Mouse (Mus musculus) hindbrain, embryonic 11.5 days (tissue): Measurements from ENCODE around the gene Rilp. TPM values are rescaled to one million over a fixed set of nuclear protein-coding genes. Genes with fewer than 3 reads are reported as not detected.

ENCODE experiments used
- ATAC-seq: fragments of 200-750 bp; cut with Nextera tagmentation; 2 replicates; pipeline ENCODE4 v1.8.0; 2017; ENCODE audit warnings: mild to moderate bottlenecking, moderate TSS enrichment, moderate library complexity; ENCODE audit not compliant: low FRiP score
- DNase-seq: peaks from one replicate; pipeline ENCODE4 v3.0.0-alpha.2; 2015; ENCODE audit warnings: low spot score
- H3K27ac ChIP-seq: fragments of 300-500 bp; sonication (generic); 2 replicates; pipeline ENCODE4 v1.5.1; 2014; ENCODE audit warnings: mild to moderate bottlenecking, low read depth, low read length
- H3K27me3 ChIP-seq: fragments of 300-500 bp; sonication (generic); 2 replicates; pipeline ENCODE4 v1.6.1; 2014; ENCODE audit warnings: mild to moderate bottlenecking, low read length, moderate library complexity, mixed read lengths; ENCODE audit not compliant: control insufficient read depth, insufficient read depth
- H3K36me3 ChIP-seq: fragments of 300-500 bp; sonication (generic); 2 replicates; pipeline ENCODE4 v1.6.1; 2014; ENCODE audit warnings: mild to moderate bottlenecking, low read length, moderate library complexity, mixed read lengths; ENCODE audit not compliant: control insufficient read depth, insufficient read depth
- H3K4me1 ChIP-seq: fragments of 300-500 bp; sonication (generic); replicated peaks from 2 replicates; pipeline ENCODE4 v1.6.1; 2014; ENCODE audit warnings: low read length, mixed read lengths; ENCODE audit not compliant: control insufficient read depth, insufficient read depth
- H3K4me2 ChIP-seq: fragments of 300-500 bp; sonication (generic); replicated peaks from 2 replicates; pipeline ENCODE4 v1.6.1; 2014; ENCODE audit warnings: mild to moderate bottlenecking, low read depth, low read length
- H3K4me3 ChIP-seq: fragments of 300-500 bp; sonication (generic); 2 replicates; pipeline ENCODE4 v1.5.1; 2014; ENCODE audit warnings: low read depth, low read length
- H3K9ac ChIP-seq: fragments of 300-500 bp; sonication (generic); 2 replicates; pipeline ENCODE4 v1.6.1; 2014; ENCODE audit warnings: low read depth, low read length
- H3K9me3 ChIP-seq: fragments of 300-500 bp; sonication (generic); 2 replicates; pipeline ENCODE4 v1.6.1; 2016; ENCODE audit warnings: low read length; ENCODE audit not compliant: control insufficient read depth
- WGBS: fragments of 180-500 bp; shearing (Covaris S2); extraction: QIAGEN DNeasy Blood & Tissue Kit; methylation state at CpG from one replicate; pipeline ENCODE4 v1.1.7; 2014; 5-methylcytosine and 5-hydroxymethylcytosine counted together
- polyA plus RNA-seq: library from polyadenylated mRNA; unstranded; fragments of >200 nt; fragmentation: Nextera tagmentation; extraction: Ambion mirVana; gene quantifications from 2 replicates; pipeline ENCODE4 v1.2.1, GENCODE M21; 2014

Gene Rilp
- polyA plus RNA-seq, 1 experiment from 2014 or later, result 0.63 TPM

DNA sequence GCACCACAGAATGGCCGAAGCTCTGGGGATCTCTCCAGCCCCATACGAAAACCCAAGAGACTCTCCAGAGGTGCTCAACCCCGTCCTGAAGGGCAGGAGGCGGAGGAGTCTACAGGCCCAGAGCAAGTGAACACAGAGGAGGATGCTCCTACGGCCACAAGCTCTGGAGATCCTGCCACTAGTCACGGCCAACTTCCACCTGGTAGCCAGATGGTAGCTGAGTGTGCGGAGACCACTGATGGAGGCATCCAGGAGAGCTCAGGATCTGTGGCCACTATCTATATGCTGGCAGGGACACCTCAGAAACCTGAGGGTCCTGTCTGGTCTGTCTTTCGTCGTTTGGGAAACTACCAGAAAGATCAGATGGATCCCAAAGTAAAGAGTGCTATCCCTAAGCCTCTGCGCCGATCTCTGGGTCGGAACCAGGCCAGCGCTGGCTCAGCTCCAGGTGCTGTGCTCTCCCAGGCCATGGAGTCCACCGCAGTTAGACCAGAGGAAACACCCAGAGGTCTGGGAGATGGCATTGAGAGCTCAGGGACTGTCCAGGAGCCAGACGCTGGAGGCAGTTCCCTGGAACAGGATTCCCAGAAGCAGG lies 15.7 kb downstream of the Rilp start:
- H3K4me3 ChIP-seq, result no peak overlapping the region
- no peak for ATAC-seq
- 87% methylated on average over 15 of the region's 15 CpGs for WGBS
- no peaks in the 10 kb centered on the region for H3K4me1 ChIP-seq
- DNase-seq, result no peak
- H3K36me3 ChIP-seq, result no peaks in the 10 kb centered on the region
- no peaks in the 10 kb centered on the region for H3K27me3 ChIP-seq
- H3K27ac ChIP-seq, result no peak overlapping the region
- no peak overlapping the region for H3K9ac ChIP-seq
- H3K4me2 ChIP-seq, result no peak overlapping the region
- H3K9me3 ChIP-seq, result no peaks in the 10 kb centered on the region

DNA sequence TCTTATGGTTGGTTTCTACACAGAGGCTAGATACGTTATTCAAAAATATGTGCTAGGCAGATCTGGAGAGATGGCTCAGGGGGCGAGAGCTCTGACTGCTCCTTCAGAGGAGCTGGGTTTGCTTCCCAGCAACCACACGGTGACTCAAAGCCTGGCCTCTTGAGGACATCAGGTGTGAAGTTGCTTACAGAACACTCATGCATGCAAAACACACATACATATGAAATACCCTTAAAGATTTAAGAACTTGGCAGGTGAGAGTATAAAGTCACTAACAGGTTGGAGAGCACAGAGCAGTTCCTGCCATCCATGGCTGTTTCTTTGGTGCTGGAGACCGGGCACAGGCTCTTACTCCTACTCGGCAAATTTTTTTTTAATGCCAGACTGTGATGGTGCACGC lies 17.0 kb downstream of the Rilp start:
- DNase-seq, result no peak
- no peak overlapping the region for H3K4me3 ChIP-seq
- H3K27me3 ChIP-seq, result no peaks in the 10 kb centered on the region
- H3K9me3 ChIP-seq, result no peaks in the 10 kb centered on the region
- no peak overlapping the region for H3K4me2 ChIP-seq
- H3K9ac ChIP-seq, result no peak overlapping the region
- no peak for ATAC-seq
- WGBS, result 87% methylated on average over 6 of the region's 6 CpGs
- H3K4me1 ChIP-seq, result no peaks in the 10 kb centered on the region; the same call in 1 of the 2 replicates
- no peaks in the 10 kb centered on the region for H3K36me3 ChIP-seq
- no peak overlapping the region for H3K27ac ChIP-seq

DNA sequence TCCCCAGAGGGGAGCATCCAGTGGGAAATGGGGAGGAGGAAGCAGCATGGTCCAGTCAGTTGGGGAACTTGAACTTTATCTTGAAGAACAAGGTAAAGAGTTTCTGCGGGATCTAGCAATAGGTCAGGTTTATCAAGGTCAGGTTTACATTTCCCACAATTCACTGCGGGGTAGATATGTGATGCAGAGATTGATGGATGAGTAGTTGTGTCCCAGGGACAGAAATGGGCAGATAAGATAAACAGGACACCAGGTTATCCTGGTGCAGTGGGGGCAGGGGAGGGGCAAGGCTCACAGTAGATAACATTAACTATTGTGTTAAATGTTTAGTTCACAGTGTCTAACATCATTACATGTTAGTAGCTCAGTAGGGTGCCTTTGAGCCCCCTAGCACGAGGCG lies 19.9 kb downstream of the Rilp start:
- Histone ChIP-seq H3K27ac (no peak overlapping the region), H3K4me3 (no peak overlapping the region), H3K4me1 (peaks cover 4% of the 10 kb centered on the region; the same call in 1 of the 2 replicates), H3K4me2 (no peak overlapping the region), H3K9ac (no peak overlapping the region), H3K36me3 (no peaks in the 10 kb centered on the region), H3K9me3 (no peaks in the 10 kb centered on the region), H3K27me3 (no peaks in the 10 kb centered on the region)
- DNase-seq (no peak), ATAC-seq (no peak)
- WGBS, result 57% methylated on average over 4 of the region's 4 CpGs

DNA sequence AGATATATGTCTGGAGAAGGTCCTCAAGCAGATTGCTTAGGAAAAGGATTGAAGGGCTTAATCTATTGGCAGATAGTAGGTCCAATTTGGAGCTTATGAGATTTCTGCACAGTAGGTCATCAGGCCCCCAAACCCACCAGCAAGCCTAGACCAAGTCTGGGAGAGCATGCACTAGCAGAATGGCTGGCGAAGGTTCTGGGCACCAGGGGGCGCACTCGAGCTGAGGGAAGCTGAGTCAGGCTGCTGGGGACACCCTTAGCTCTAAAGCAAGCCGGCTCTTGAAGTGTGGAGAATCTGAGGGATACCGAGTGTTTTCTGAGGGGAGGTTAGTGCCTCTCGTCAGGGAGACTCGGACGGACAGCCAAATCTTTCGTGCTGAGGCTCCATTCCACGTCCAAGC lies 20.4 kb downstream of the Rilp start:
- no peaks in the 10 kb centered on the region for H3K27me3 ChIP-seq
- H3K4me2 ChIP-seq, result peak overlapping the region; percentile 98
- ATAC-seq, result peak; percentile 55
- peak overlapping the region; percentile 97 for H3K9ac ChIP-seq
- no peaks in the 10 kb centered on the region for H3K36me3 ChIP-seq
- DNase-seq, result peak; percentile 99
- H3K4me3 ChIP-seq, result peak overlapping the region; percentile 78
- H3K27ac ChIP-seq, result peak overlapping the region; percentile 93; the same call in 1 of the 2 replicates
- peaks cover 6% of the 10 kb centered on the region; the same call in 1 of the 2 replicates for H3K4me1 ChIP-seq
- 0% methylated on average over 10 of the region's 10 CpGs for WGBS
- no peaks in the 10 kb centered on the region for H3K9me3 ChIP-seq

DNA sequence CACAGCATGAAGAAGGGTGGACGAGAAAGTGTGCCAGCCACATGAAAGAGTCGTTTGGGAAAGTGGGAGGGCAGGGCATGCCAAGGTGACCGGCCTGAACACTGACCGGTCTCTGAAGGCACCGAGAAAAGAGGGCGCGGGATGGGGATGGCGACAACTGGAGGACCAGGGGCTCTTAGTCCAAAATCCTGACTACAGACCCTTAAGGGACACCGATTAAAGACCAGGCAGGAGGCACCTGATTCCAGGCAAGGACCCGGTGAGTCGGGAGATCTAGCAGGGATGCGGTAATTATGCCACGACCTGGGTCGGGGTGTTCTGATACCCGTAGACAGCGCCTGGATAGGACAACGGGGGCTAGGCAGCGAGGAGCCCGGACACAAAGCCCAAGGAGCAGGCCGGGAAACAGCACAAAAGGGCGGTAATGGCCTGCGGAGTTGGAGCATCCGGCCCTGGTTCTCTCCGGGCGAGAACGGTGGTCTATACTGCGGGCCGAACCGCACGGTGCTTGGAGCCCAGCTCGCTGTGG lies 21.0 kb downstream of the Rilp start:
- Histone ChIP-seq H3K36me3 (no peaks in the 10 kb centered on the region), H3K27me3 (no peaks in the 10 kb centered on the region), H3K27ac (peak overlapping the region; percentile 93), H3K4me1 (peaks cover 7% of the 10 kb centered on the region; the same call in 1 of the 2 replicates), H3K4me3 (peak overlapping the region; percentile 78), H3K9ac (peak overlapping the region; percentile 97), H3K9me3 (no peaks in the 10 kb centered on the region), H3K4me2 (peak overlapping the region; percentile 98)
- ATAC-seq (no peak), DNase-seq (peak; percentile 72)
- WGBS, result under 1% methylated on average over 31 of the region's 31 CpGs

DNA sequence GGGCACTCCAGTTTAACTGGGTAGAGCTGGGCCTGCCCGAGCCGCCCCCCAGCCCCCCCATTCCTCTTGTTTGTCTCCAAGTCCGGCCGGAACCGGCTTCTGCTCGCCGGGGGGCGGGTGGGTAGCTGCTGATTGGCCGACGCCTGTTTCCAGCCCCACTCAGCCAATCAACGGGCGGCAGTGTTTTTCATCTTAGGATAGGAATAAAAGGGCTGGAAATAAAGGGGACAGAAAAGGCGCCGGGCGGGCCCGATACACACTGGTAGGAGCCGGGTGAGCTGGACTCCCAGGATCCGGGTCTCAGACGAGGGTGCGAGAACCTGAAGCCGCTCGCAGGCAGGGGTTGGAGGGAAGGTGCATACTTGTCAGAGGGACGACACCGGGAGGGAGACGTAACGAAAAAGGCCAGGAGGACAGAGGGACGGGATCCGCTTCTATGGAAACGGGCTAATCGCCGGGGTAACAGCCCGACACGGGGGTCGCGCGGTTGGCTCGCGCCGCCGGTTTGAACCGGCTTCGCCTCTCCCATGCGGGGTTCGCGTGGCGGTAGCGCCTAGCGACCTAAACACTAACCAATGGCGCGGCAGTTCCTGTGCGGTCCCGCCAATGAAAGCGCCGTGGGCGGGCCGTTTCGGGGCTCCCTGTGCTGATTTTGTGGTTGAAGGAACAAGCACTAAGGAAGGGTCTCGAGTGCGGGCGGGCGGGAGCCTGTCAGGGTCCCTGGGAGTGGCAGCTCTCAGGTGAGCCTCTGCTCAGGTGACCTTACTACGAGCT lies 21.8 kb downstream of the Rilp start, which contains the start of gene Slc43a2:
TSS of gene Slc43a2 (plus strand) at position 226 of the 774 bp plus-strand sequence.
- Histone ChIP-seq H3K27ac (peak within 1 kb of the TSS; percentile 93), H3K9ac (peak within 1 kb of the TSS; percentile 97), H3K4me2 (peak within 1 kb of the TSS; percentile 98), H3K27me3 (no peaks in the 10 kb centered on the region), H3K4me3 (peak within 1 kb of the TSS; percentile 78), H3K4me1 (peaks cover 7% of the 10 kb centered on the region; the same call in 1 of the 2 replicates), H3K9me3 (no peaks in the 10 kb centered on the region), H3K36me3 (no peaks in the 10 kb centered on the region)
- WGBS, result under 1% methylated on average over 62 of the region's 62 CpGs
- ATAC-seq, result peak; percentile 95
- DNase-seq, result peak; percentile 97

DNA sequence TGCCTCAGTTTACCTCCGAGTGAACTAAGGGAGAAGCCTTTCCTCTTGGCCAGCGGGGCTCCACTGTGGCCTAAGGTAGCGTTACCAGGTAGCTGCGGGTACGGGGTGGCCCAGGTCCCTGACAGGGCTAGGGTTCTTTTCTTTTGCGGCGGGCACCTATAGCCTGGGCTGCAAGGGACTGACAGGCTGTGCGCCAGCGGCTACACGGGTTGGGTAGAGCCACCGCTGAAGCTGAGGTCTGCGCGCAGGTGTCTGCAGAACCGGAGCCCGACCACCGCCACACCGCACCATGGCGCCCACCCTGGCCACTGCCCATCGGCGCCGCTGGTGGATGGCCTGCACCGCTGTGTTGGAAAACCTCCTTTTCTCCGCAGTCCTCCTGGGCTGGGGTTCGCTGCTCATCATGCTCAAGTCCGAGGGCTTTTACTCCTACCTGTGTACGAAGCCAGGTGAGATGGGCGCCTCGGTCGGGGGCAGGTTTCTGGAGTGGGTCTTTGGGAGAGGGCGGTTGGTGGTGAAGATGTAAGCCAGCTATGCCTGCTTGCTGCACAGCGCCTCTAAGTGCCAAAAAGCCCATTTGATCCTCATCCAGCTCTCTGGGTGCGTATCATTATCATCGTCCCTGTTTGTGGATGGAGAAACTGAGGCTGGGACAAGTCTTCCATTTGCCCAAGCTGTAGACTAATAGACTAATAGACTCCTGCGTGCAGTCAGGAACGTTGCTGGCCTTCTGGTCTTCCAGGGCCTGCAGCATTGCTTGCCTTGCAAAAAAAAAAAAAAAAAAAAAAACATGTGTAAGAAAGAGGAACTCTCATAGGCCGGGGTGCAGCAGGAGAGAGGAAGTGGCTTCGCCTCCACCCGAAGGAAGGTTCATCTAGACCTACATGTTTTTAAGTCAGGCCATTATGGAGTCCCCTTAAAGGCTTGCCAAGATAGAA lies 22.7 kb downstream of the Rilp start:
- Histone ChIP-seq H3K27ac (peak overlapping the region; percentile 93; the same call in 1 of the 2 replicates), H3K9ac (peak overlapping the region; percentile 97), H3K4me2 (peak overlapping the region; percentile 98), H3K36me3 (no peaks in the 10 kb centered on the region), H3K9me3 (no peaks in the 10 kb centered on the region), H3K4me1 (peaks cover 7% of the 10 kb centered on the region; the same call in 1 of the 2 replicates), H3K4me3 (peak overlapping the region; percentile 78), H3K27me3 (no peaks in the 10 kb centered on the region)
- WGBS, result 17% methylated on average over 35 of the region's 38 CpGs
- DNase-seq (peak; percentile 53), ATAC-seq (peak; percentile 18; the same call in 1 of the 2 replicates)
